Mouse (Mus musculus): Measurements from ENCODE around the gene Grid2. TPM values are rescaled to one million over a fixed set of nuclear protein-coding genes. Genes with fewer than 3 reads are reported as not detected.

The Grid2 gene
- polyA plus RNA-seq (2014; fragmentation: Illumina TruSeq; extraction: RNeasy Lipid Tissue Mini Kit (QIAGEN cat#74804); ENCODE audit: low read depth, low replicate concordance) = 0.12 TPM

GRCm38 (mm10) chr6:63255826-63256555 lies at the start of gene Grid2:
Grid2 (plus strand) TSS chr6:63255876.

GRCm38 (mm10) chr6:64728499-64729198 lies 1473.0 kb downstream of the Grid2 start, which contains the start of gene Atoh1:
Atoh1 (plus strand) TSS chr6:64729125.

All from adrenal gland, adult 10 weeks (tissue).